Mouse (Mus musculus): ENCODE results near the gene Olfr730. TPM values are rescaled to one million over a fixed set of nuclear protein-coding genes. Genes with fewer than 3 reads are reported as not detected.

Olfr730 gene
- not detected for polyA plus RNA-seq (2014; fragmentation: Illumina TruSeq; extraction: RNeasy Lipid Tissue Mini Kit (QIAGEN cat#74804); ENCODE audit: low read depth, low replicate concordance)

GRCm38 (mm10) chr14:50188098-50188497 is at the start of gene Olfr730:
Olfr730 (minus strand) TSS chr14:50188198.

GRCm38 (mm10) chr14:50152810-50153209 is 35.2 kb downstream of the Olfr730 start, which contains the start of gene Olfr729:
Olfr729 (minus strand) TSS chr14:50152910.

GRCm38 (mm10) chr14:50142580-50142979 is 45.4 kb downstream of the Olfr730 start, which contains the start of gene Olfr728:
Olfr728 (minus strand) TSS chr14:50142680.

Other genes starting within 250 kb of the Olfr730 start
- not detected for gene Olfr724, start 224.9 kb downstream of the Olfr730 start, polyA plus RNA-seq (2014; fragmentation: Illumina TruSeq; extraction: RNeasy Lipid Tissue Mini Kit (QIAGEN cat#74804); ENCODE audit: low read depth, low replicate concordance)
- not detected for gene Olfr725, start 147.8 kb downstream of the Olfr730 start, polyA plus RNA-seq (2014; fragmentation: Illumina TruSeq; extraction: RNeasy Lipid Tissue Mini Kit (QIAGEN cat#74804); ENCODE audit: low read depth, low replicate concordance)
- gene Olfr726, start 97.2 kb downstream of the Olfr730 start, polyA plus RNA-seq (2014; fragmentation: Illumina TruSeq; extraction: RNeasy Lipid Tissue Mini Kit (QIAGEN cat#74804); ENCODE audit: low read depth, low replicate concordance): not detected
- not detected for gene Olfr727, start 65.0 kb downstream of the Olfr730 start, polyA plus RNA-seq (2014; fragmentation: Illumina TruSeq; extraction: RNeasy Lipid Tissue Mini Kit (QIAGEN cat#74804); ENCODE audit: low read depth, low replicate concordance)
- gene Olfr728, start 45.5 kb downstream of the Olfr730 start, polyA plus RNA-seq (2014; fragmentation: Illumina TruSeq; extraction: RNeasy Lipid Tissue Mini Kit (QIAGEN cat#74804); ENCODE audit: low read depth, low replicate concordance): not detected
- not detected for gene Olfr729, start 35.3 kb downstream of the Olfr730 start, polyA plus RNA-seq (2014; fragmentation: Illumina TruSeq; extraction: RNeasy Lipid Tissue Mini Kit (QIAGEN cat#74804); ENCODE audit: low read depth, low replicate concordance)
- 0.41 TPM for gene Olfr731, start 53.7 kb upstream of the Olfr730 start, polyA plus RNA-seq (2014; fragmentation: Illumina TruSeq; extraction: RNeasy Lipid Tissue Mini Kit (QIAGEN cat#74804); ENCODE audit: low read depth, low replicate concordance)
- gene Olfr732, start 96.0 kb upstream of the Olfr730 start, polyA plus RNA-seq (2014; fragmentation: Illumina TruSeq; extraction: RNeasy Lipid Tissue Mini Kit (QIAGEN cat#74804); ENCODE audit: low read depth, low replicate concordance): 0.49 TPM
- 0.56 TPM for gene Olfr733, start 113.3 kb upstream of the Olfr730 start, polyA plus RNA-seq (2014; fragmentation: Illumina TruSeq; extraction: RNeasy Lipid Tissue Mini Kit (QIAGEN cat#74804); ENCODE audit: low read depth, low replicate concordance)
- gene Olfr734, start 138.6 kb upstream of the Olfr730 start, polyA plus RNA-seq (2014; fragmentation: Illumina TruSeq; extraction: RNeasy Lipid Tissue Mini Kit (QIAGEN cat#74804); ENCODE audit: low read depth, low replicate concordance): 0.56 TPM
- gene Olfr735, start 160.7 kb upstream of the Olfr730 start, polyA plus RNA-seq (2014; fragmentation: Illumina TruSeq; extraction: RNeasy Lipid Tissue Mini Kit (QIAGEN cat#74804); ENCODE audit: low read depth, low replicate concordance): 0.63 TPM
- gene Tlr11, start 169.7 kb upstream of the Olfr730 start, polyA plus RNA-seq (2014; fragmentation: Illumina TruSeq; extraction: RNeasy Lipid Tissue Mini Kit (QIAGEN cat#74804); ENCODE audit: low read depth, low replicate concordance): 0.10 TPM
- gene Olfr736, start 193.0 kb upstream of the Olfr730 start, polyA plus RNA-seq (2014; fragmentation: Illumina TruSeq; extraction: RNeasy Lipid Tissue Mini Kit (QIAGEN cat#74804); ENCODE audit: low read depth, low replicate concordance): 0.10 TPM
- gene Olfr738, start 219.4 kb upstream of the Olfr730 start, polyA plus RNA-seq (2014; fragmentation: Illumina TruSeq; extraction: RNeasy Lipid Tissue Mini Kit (QIAGEN cat#74804); ENCODE audit: low read depth, low replicate concordance): not detected
- gene Olfr739, start 230.4 kb upstream of the Olfr730 start, polyA plus RNA-seq (2014; fragmentation: Illumina TruSeq; extraction: RNeasy Lipid Tissue Mini Kit (QIAGEN cat#74804); ENCODE audit: low read depth, low replicate concordance): not detected

All from testis, adult 10 weeks (tissue).